Mouse (Mus musculus) lung, adult 2 months (tissue): ENCODE data around the gene Spsb4.

Experiments
- CTCF ChIP-seq: fragments of 200-500 bp; IDR thresholded peaks from 2 replicates; pipeline ENCODE4 v1.5.1; 2011; ENCODE audit warnings: mild to moderate bottlenecking, low read length, control low read depth; ENCODE audit not compliant: insufficient read depth
- POLR2A ChIP-seq: fragments of 200-500 bp; IDR thresholded peaks from 2 replicates; pipeline ENCODE4 v1.6.1; 2011; ENCODE audit warnings: low read depth, mild to moderate bottlenecking, control low read depth, low read length, borderline replicate concordance; ENCODE audit errors: extremely low read depth

- TF ChIP-seq CTCF (no peak), POLR2A (no peak)
Observed at GRCm38 (mm10) chr9:96893582-96893981, 125.1 kb downstream of the Spsb4 start.
